Mouse (Mus musculus) heart, embryonic 13.5 days (tissue): ENCODE measurements around the gene Top3b. TPM values are rescaled to one million over a fixed set of nuclear protein-coding genes. Genes with fewer than 3 reads are reported as not detected.
"Not testable (repeated sequence)": the region's sequence is repeated elsewhere in the genome, so short reads cannot be mapped to it uniquely, and the experiment has no call there.

ENCODE experiments used
- ATAC-seq: fragments of 200-750 bp; cut with Nextera tagmentation; 2 replicates; pipeline ENCODE4 v1.8.0; 2017; ENCODE audit warnings: moderate TSS enrichment; ENCODE audit not compliant: insufficient number of reproducible peaks, low FRiP score, low TSS enrichment; ENCODE audit errors: extremely low read depth
- H3K27ac ChIP-seq: fragments of 300-500 bp; sonication (generic); replicated peaks from 2 replicates; pipeline ENCODE4 v1.5.1; 2015; ENCODE audit warnings: moderate library complexity, mild to moderate bottlenecking, inconsistent platforms
- H3K27me3 ChIP-seq: fragments of 300-500 bp; sonication (generic); replicated peaks from 2 replicates; pipeline ENCODE4 v1.6.1; 2015; ENCODE audit warnings: mild to moderate bottlenecking, inconsistent platforms
- H3K36me3 ChIP-seq: fragments of 300-500 bp; sonication (generic); 2 replicates; pipeline ENCODE4 v1.6.1; 2015; ENCODE audit warnings: mild to moderate bottlenecking, inconsistent platforms
- H3K4me1 ChIP-seq: fragments of 300-500 bp; sonication (generic); 2 replicates; pipeline ENCODE4 v1.6.1; 2015; ENCODE audit warnings: inconsistent platforms
- H3K4me2 ChIP-seq: fragments of 300-500 bp; sonication (generic); 2 replicates; pipeline ENCODE4 v1.6.1; 2015; ENCODE audit warnings: inconsistent platforms, mild to moderate bottlenecking, moderate library complexity
- H3K4me3 ChIP-seq: fragments of 300-500 bp; sonication (generic); 2 replicates; pipeline ENCODE4 v1.5.1; 2015; ENCODE audit warnings: moderate library complexity, mild to moderate bottlenecking, inconsistent platforms
- H3K9ac ChIP-seq: fragments of 300-500 bp; sonication (generic); 2 replicates; pipeline ENCODE4 v1.6.1; 2015; ENCODE audit warnings: inconsistent platforms, mild to moderate bottlenecking, moderate library complexity
- H3K9me3 ChIP-seq: fragments of 300-500 bp; sonication (generic); 2 replicates; pipeline ENCODE4 v1.6.1; 2016; ENCODE audit warnings: inconsistent platforms
- WGBS: fragments of 180-500 bp; shearing (Covaris S2); methylation state at CpG from one replicate; pipeline ENCODE4 v1.1.7; 2015; ENCODE audit warnings: mixed read lengths; 5-methylcytosine and 5-hydroxymethylcytosine counted together
- polyA plus RNA-seq: library from polyadenylated mRNA; unstranded; fragments of >200 nt; fragmentation: Nextera tagmentation; extraction: Ambion mirVana; gene quantifications from 2 replicates; pipeline ENCODE4 v1.2.1, GENCODE M21; 2015

Gene Top3b
- polyA plus RNA-seq, 1 experiment from 2014 or later: 44.7 TPM

- Histone ChIP-seq H3K9me3 (no peaks in the 10 kb centered on the region), H3K36me3 (peaks cover 48% of the 10 kb centered on the region), H3K27me3 (no peaks in the 10 kb centered on the region), H3K4me1 (peaks cover 16% of the 10 kb centered on the region), H3K9ac (no peak overlapping the region), H3K4me3 (no peak overlapping the region), H3K27ac (peak overlapping the region; percentile 37; the same call in 1 of the 2 replicates), H3K4me2 (no peak overlapping the region)
- no peak for ATAC-seq
- 70% methylated on average over 4 of the region's 4 CpGs for WGBS
These were observed 31.8 kb downstream of the Top3b start for GRCm38 (mm10) chr16:16902329-16902728.

- no peak overlapping the region for H3K4me3 ChIP-seq
- no peaks in the 10 kb centered on the region for H3K27me3 ChIP-seq
- ATAC-seq: no peak
- peaks cover 19% of the 10 kb centered on the region for H3K4me1 ChIP-seq
- peak overlapping the region; percentile 42 for H3K27ac ChIP-seq
- 67% methylated on average over 5 of the region's 5 CpGs for WGBS
- H3K4me2 ChIP-seq: no peak overlapping the region
- no peak overlapping the region for H3K9ac ChIP-seq
- H3K36me3 ChIP-seq: peaks cover 51% of the 10 kb centered on the region
- H3K9me3 ChIP-seq: no peaks in the 10 kb centered on the region
These were observed 32.7 kb downstream of the Top3b start for GRCm38 (mm10) chr16:16903188-16903587.

- Histone ChIP-seq H3K36me3 (peaks cover 80% of the 10 kb centered on the region), H3K4me2 (no peak overlapping the region), H3K9me3 (no peaks in the 10 kb centered on the region), H3K27ac (peak overlapping the region; percentile 89), H3K9ac (no peak overlapping the region), H3K27me3 (no peaks in the 10 kb centered on the region), H3K4me1 (peaks cover 30% of the 10 kb centered on the region), H3K4me3 (no peak overlapping the region)
- 41% methylated on average over 6 of the region's 6 CpGs for WGBS
- 0 out of 2 replicates have a peak, but pooled peaks have one; percentile 21 for ATAC-seq
These were observed 37.3 kb downstream of the Top3b start for GRCm38 (mm10) chr16:16907799-16908198.

DNA sequence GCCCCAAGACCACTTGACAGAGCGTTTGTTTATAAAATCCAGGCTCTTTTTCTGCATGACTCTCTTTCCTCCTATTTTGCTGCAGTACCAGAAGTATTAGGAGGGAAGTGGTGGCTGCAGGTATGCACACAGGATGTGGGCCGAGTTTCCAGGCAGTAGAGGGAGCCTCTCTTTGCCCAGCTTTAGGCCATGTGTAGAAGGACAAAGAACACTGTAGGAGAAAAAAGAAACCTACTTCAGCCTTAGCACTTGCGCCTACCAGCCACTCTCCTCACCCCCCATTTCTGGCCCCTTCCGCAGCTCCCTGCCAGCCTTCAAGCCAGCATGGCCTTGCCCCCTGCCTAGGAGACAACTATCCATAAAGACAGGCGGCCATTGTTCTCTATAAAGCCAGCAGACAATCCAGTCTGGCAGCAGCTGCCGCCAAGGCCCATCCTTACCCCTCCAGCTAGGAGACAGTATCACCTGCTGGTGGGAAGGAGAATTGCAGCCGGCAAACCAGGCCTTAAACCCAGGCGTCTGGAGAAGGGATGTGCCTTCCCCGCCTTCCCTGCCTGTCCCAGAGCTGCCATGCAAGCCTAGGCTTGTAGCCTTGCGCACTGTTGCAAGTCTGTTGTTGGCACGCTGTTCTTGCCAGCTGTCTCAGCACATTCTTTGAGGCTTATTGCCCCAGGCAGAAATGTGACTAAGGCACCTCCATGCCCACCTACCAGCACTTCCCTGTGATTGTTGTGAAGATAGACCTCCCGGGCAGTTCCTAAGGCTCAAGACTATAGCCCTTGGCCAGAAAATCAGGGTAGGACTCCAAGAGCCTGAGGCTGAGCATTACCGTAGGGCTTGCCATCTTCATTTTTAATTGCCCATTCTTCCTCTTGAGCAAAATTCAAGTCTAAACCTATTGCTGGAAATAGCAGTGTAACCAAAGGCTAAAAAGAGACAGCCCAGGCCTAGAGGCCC is 41.4 kb downstream of the Top3b start:
- no peak overlapping the region for H3K4me2 ChIP-seq
- peaks cover 22% of the 10 kb centered on the region for H3K4me1 ChIP-seq
- no peak overlapping the region for H3K4me3 ChIP-seq
- H3K27me3 ChIP-seq: no peaks in the 10 kb centered on the region
- WGBS: 40% methylated on average over 13 of the region's 13 CpGs
- no peaks in the 10 kb centered on the region for H3K9me3 ChIP-seq
- H3K36me3 ChIP-seq: peaks cover 82% of the 10 kb centered on the region
- H3K9ac ChIP-seq: peak overlapping the region; percentile 53; the same call in 1 of the 2 replicates
- peak overlapping the region; percentile 70 for H3K27ac ChIP-seq
- no peak for ATAC-seq

DNA sequence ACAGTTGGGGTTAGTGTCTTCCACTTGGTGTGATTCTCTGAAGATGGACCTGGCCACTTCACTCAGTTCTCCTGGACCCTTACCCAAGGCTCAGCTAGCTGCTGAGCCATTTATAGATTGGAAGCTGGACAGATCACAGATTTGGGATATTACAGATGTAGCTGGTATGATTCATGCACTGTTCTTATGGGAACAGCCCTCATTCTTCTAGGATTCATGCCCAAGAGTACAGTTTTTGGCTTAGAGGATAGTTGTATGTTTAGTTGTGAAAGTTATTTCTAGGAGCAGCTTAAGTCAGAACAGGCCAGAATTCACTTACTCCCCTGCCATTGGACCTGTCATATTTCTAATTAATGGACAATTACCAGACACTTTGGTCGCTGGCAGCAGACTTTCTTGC is 42.9 kb downstream of the Top3b start:
- H3K9ac ChIP-seq: no peak overlapping the region
- no peaks in the 10 kb centered on the region for H3K9me3 ChIP-seq
- 70% methylated on average over 1 of the region's 1 CpGs for WGBS
- H3K4me3 ChIP-seq: no peak overlapping the region
- no peak for ATAC-seq
- H3K4me2 ChIP-seq: no peak overlapping the region
- H3K27ac ChIP-seq: no peak overlapping the region
- H3K4me1 ChIP-seq: peaks cover 10% of the 10 kb centered on the region
- H3K27me3 ChIP-seq: no peaks in the 10 kb centered on the region
- H3K36me3 ChIP-seq: peaks cover 89% of the 10 kb centered on the region

GRCm38 (mm10) chr16:16918441-16919117 is 48.0 kb downstream of the Top3b start:
- WGBS: 90% methylated on average over 7 of the region's 7 CpGs
- H3K27me3 ChIP-seq: no peaks in the 10 kb centered on the region
- H3K4me3 ChIP-seq: no peak overlapping the region
- H3K4me2 ChIP-seq: no peak overlapping the region
- ATAC-seq: no peak
- H3K27ac ChIP-seq: no peak overlapping the region
- no peaks in the 10 kb centered on the region for H3K4me1 ChIP-seq
- peaks cover 98% of the 10 kb centered on the region for H3K36me3 ChIP-seq
- no peaks in the 10 kb centered on the region for H3K9me3 ChIP-seq
- H3K9ac ChIP-seq: no peak overlapping the region

- 63% methylated on average over 3 of the region's 3 CpGs for WGBS
- Histone ChIP-seq H3K9ac (no peak overlapping the region), H3K4me3 (no peak overlapping the region), H3K27ac (no peak overlapping the region), H3K36me3 (peaks cover 94% of the 10 kb centered on the region), H3K9me3 (no peaks in the 10 kb centered on the region), H3K4me2 (no peak overlapping the region), H3K27me3 (no peaks in the 10 kb centered on the region), H3K4me1 (no peaks in the 10 kb centered on the region)
- no peak for ATAC-seq
These were observed 50.5 kb downstream of the Top3b start for GRCm38 (mm10) chr16:16921021-16921435.

GRCm38 (mm10) chr16:16924481-16924880 is 53.9 kb downstream of the Top3b start:
- no peaks in the 10 kb centered on the region for H3K4me1 ChIP-seq
- H3K9ac ChIP-seq: no peak overlapping the region
- H3K4me2 ChIP-seq: no peak overlapping the region
- H3K9me3 ChIP-seq: no peaks in the 10 kb centered on the region
- H3K36me3 ChIP-seq: peaks cover 69% of the 10 kb centered on the region
- H3K27ac ChIP-seq: no peak overlapping the region
- no peak for ATAC-seq
- no peaks in the 10 kb centered on the region for H3K27me3 ChIP-seq
- 88% methylated on average over 3 of the region's 3 CpGs for WGBS
- H3K4me3 ChIP-seq: no peak overlapping the region

GRCm38 (mm10) chr16:16926536-16926935 is 56.0 kb downstream of the Top3b start:
- Histone ChIP-seq H3K4me3 (no peak overlapping the region), H3K9ac (no peak overlapping the region), H3K4me2 (no peak overlapping the region), H3K36me3 (peaks cover 49% of the 10 kb centered on the region), H3K4me1 (no peaks in the 10 kb centered on the region), H3K27me3 (no peaks in the 10 kb centered on the region), H3K27ac (no peak overlapping the region), H3K9me3 (no peaks in the 10 kb centered on the region)
- ATAC-seq: no peak
- WGBS: 68% methylated on average over 5 of the region's 5 CpGs

- H3K36me3 ChIP-seq: peaks cover 27% of the 10 kb centered on the region
- H3K27me3 ChIP-seq, H3K27ac ChIP-seq, H3K4me2 ChIP-seq, H3K9me3 ChIP-seq, H3K9ac ChIP-seq, ATAC-seq, H3K4me1 ChIP-seq, H3K4me3 ChIP-seq: not testable (repeated sequence)
- WGBS: 66% methylated on average over 3 of the region's 3 CpGs
These were observed 58.4 kb downstream of the Top3b start for GRCm38 (mm10) chr16:16928908-16929307.

DNA sequence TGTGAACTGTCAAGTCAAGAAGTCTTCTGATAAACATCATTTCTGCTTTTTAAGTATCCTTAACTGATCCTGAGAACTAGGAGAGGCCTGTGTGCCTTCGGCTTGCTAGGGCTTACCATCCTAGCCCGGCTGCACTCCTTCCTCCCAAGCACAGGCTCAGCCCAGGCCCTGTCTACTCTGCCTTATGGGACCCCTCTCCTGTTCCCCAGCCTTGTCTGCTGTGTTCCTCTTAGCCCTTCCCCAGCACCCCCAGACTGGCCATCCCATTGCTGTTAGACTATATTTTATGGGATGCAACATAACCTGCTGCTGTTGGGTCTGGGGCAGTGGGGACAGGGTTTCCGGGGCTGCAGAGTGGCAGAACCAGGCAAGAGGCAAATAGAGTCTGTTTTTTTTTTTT is 59.8 kb downstream of the Top3b start:
- H3K4me1 ChIP-seq: no peaks in the 10 kb centered on the region
- H3K36me3 ChIP-seq: peaks cover 13% of the 10 kb centered on the region; the same call in 1 of the 2 replicates
- H3K9ac ChIP-seq: no peak overlapping the region
- H3K9me3 ChIP-seq: peaks cover 5% of the 10 kb centered on the region
- ATAC-seq: no peak
- H3K27me3 ChIP-seq: no peaks in the 10 kb centered on the region
- no peak overlapping the region for H3K4me3 ChIP-seq
- 75% methylated on average over 3 of the region's 3 CpGs for WGBS
- H3K4me2 ChIP-seq: no peak overlapping the region
- H3K27ac ChIP-seq: no peak overlapping the region
